Mouse (Mus musculus): ENCODE data around the gene Zfp202.
"Not testable (repeated sequence)": the region's sequence is repeated elsewhere in the genome, so short reads cannot be mapped to it uniquely, and the experiment has no call there.

Gene Zfp202

DNA sequence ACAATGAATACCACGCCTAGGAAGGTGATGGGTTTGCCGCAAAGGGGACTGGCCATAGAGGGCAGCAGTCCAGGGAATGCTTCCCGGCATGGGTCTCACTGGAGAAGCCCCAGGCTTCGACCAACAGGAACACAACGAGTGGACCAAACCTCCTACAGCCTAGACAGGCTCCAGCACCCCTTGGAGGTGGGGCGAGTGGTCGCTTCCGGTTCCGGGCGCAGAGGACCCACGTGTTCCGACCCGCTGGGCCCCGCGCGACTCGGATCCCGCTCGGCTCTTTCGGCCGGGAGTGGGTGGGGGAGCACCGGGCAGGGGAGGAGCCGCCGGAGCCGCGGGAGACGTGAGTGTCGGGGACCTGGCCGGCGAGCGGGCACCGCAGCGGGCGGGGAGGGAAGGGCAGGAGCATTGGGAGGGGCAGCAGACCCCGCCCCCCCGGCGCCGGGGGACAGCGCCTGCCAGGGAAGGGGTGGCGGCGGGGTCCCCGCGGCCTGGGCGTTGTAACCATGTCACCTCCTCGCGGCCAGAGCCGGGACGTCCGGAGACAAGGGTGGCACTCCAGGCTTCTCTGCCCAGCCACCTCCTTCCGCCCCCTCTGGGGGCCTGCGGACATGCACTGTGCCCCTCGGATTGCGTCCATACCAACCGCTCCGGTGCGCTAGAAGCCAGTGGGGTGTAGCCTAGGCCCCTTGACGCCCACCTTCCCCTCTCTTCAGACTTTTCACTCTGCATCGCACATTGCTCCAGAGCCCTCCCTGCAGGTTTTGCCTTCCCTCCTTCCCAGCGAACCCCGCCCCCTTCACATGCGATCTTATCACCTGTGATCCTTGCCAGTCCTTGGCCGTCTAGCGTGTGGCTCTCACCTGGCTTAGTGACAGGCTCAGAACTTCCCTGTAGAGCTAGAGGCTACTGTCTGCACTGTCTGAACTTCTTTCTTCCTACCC, at the start of gene Zfp202:
TSS of gene Zfp202 (plus strand) at position 219 of the 941 bp plus-strand sequence.
- in situ Hi-C loops (cut with MseI, MboI): no loop called here

DNA sequence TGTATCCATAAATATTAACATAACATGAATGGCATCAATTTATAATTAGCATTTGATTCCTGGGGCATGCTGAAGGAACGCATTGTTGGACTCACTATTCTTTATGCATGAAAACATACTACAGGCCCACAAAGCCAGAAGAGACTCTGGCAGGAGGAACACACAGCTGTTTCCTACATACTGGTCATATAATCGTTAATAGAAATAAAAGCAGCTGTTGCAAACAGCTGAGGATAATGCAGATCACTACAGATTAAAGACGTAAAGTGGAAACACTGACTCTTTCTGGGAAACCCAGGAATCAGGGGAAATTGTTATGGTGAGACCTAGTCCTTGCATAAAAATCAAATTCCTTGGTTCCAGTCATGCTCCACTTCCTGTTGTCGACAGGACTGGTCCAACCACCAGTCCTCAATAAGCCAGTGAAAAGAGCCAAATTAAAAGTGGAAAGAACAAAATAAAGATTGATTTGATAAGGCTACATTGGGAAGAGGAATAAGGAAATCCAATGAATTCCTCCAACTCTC, 36.9 kb upstream of the Zfp202 start:
- in situ Hi-C loops (cut with MseI, MboI): no loop called here

DNA sequence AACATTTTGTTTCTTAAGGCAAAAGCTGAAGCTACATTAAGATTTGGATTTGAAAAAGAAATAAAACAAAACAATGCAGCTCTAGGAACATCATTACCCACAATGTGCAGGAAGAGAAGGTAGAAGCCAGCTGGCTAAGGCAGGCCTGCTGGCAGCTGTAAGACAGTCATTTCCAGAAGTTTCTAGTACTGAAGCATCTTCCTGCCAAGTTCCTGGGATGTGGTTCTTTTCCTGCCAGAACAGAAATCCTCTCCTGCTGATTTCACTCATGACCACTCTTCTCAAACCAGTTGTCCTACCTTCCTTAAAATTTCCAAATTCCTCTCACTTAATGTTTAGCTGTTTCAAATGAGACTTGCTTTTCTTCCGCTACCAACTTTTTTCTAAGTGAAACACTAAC, 25.7 kb upstream of the Zfp202 start:
- in situ Hi-C loops (cut with MseI, MboI): no loop called here

DNA sequence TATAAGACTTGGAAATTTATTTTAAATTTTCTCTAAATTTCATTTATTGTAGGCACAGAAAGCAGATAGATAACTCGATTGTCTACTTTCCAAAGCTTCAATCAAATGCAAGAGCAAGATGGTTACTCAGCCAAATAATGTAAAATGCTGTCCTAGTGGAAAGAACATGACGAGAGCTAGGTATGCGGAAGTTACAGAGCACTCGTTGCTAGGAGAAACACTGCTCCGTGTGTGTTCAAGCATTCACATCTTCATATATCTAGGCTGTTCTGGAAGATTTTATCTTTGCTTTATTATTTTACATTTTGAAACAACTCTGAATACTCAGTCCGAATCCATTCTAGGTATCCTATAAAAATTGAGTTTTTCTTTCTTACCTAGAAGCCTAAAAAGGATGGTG, 15.1 kb upstream of the Zfp202 start:
- in situ Hi-C loops (cut with MseI, MboI): no loop called here

DNA sequence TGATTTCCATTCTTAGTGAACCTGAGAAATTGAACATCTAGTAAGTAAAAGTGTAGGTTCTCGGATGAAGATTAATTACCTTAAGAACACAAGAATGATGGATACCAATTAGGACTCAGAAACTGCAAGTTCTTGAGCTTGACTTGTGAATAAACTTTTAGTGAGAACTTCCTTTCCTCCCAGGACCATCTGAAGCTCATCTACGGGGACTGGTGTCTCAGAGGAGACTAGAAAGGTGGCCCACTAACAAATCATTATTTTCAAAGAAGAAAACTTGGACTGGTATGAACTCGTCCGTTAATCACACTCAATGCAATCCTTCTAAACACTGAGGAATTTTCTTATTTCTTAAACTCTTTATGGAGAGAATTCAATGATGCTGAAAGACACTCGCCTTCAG, 11.5 kb upstream of the Zfp202 start, which contains the start of gene Olfr986:
TSS of gene Olfr986 (plus strand) at position 301 of the 400 bp plus-strand sequence.
- in situ Hi-C loops (cut with MseI, MboI): no loop called here

DNA sequence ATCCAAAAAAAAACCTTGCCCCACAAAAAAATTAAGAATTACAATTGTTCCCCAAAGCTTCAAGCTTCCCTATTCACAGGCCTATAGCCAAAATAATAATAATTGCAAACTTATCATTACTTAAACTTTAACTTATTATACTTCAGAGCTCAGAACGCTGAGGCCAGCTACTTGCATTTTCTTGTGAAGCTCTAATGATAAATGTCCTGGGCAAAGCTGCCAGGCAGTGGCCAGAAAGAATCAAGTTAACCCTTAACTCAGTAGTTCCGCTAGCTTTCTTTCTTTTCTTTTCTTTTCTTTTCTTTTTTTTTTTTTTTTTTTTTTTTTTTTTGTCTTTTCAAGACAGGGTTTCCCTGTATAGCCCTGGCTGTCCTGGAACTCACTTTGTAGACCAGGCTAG, 7.0 kb upstream of the Zfp202 start:
- in situ Hi-C loops (cut with MseI, MboI): not testable (repeated sequence)

DNA sequence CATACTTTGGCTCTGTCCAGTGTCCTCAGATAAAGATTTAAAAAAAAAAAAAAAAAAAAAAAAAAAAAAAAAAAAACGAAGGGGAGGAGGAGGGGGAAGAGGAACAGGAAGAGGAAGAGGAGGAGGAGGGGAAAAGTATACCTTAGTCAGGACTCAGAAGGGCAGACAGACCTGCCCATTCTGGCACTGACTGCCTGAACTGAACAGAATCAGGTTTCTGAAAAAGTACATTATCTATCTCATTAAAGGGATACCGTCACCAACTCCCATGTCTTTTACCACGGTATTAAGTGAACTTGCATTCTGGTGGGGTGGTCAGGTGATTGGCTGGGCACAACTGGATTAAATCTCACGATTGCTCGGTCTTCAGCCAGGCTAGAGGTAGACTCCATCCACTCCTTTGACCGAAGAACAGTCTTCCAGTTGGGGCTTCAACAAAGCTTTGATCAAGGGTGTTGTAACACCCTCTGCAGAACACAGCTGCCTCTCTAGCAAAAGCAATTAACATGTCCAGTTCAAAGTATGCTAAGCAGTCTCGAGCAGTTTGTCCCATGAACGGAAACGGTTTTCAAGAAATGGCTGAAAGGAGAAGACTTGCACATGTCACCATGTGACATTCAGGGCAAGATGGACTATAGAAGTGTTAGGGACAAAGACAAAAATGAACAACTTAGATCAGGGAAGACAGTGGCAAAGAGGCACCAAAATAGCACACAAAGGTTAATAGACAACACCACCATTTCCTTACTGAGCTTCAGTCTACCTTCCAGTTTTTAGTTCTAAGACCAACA, 835 bp upstream of the Zfp202 start:
- in situ Hi-C loops (cut with MseI, MboI): no loop called here

DNA sequence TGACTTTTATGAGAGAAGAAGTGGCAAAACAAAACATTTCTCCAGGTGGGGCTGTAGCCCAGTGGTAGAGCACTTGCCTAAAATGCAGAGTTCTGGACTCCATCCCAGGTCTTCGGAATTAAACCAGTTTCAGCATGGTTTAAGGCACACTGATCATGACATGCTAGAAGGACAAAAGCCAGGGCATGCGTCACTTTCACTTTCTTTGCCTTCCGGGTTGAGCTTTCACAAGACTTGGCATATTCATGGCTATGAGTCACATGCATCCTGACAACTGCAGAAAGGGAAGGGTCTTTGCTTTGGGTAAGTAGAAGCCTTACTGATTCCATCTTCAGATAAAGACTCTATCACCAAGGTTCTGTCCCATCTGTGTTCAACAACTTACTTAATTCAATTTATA, 3.9 kb downstream of the Zfp202 start:
- in situ Hi-C loops (cut with MseI, MboI): no loop called here

DNA sequence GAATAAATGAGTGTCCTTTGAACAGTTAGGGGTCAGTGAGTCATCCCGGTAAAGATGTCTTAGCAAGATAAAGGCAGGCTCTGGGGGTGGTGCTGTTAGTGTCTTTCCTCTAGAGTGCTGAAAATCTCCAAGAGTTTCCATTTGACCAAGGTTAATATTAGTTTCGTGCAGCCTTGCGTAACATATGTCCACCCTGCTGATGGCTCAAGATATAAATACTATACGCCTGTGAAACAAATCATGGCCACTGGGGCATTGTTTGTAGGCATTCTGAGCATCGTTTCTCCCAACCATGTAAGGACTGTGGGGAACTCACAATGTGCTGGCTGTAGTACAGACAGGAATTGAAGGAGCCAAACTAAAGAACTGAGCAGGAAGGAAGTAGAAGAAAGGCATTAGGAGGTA, 14.4 kb downstream of the Zfp202 start:
- in situ Hi-C loops (cut with MseI, MboI): no loop called here

DNA sequence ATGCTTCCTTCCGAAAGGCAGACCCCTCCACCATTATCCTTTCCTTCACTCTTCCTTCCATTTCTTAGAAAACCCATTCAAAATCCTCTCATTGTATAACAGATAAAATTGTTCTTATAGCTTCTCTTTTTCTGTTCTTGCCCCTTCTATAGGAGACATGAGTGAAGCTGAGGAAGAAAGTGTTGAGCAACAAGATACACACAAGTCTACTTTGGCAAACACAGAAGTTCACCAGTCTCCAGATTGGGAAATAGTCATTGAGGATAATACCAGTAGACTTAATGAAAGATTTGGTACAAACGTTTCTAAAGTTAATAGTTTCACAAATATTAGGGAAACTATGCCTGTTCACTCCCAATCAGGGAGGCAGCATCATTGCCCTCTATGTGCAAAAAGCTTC, 18.6 kb downstream of the Zfp202 start:
- in situ Hi-C loops (cut with MseI, MboI): no loop called here

DNA sequence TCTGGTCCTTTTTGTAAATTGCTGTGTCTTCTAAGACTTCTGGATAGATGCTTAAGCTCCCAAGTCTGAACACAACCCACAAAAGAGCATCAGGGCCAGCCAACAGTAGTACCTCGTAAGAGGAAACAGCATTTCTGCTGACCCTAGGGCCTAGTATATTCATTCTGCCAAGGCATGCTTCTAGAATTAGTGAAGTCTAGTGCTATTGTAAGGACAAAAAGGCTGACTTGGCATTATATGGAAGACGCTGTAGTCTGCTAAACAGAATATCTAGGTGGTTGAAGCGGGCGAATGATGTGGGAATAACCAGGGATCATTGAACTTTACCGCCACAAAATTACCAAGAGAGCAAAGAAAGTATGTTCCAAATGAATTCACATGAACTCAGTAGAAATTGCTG, 21.9 kb downstream of the Zfp202 start:
- in situ Hi-C loops (cut with MseI, MboI): no loop called here

DNA sequence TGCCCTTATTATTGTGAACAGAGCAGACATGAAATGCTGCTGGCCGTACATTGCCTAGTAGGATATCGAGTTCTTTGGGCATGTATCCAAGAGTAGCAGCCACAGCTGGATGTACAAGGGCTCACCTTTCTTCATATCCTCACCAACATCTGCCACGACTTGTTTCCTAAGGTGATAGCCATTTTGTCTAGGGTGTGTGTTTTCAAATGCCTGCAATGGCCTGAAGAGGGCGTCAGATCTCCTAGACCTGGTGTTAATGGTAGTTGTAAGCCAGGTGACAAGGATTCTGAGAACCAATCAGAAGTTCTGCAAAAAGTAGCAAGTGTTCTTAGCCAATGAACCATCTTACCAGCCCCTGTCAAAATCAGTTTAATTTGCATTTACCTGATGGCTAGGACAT, 24.5 kb downstream of the Zfp202 start:
- in situ Hi-C loops (cut with MseI, MboI): no loop called here

DNA sequence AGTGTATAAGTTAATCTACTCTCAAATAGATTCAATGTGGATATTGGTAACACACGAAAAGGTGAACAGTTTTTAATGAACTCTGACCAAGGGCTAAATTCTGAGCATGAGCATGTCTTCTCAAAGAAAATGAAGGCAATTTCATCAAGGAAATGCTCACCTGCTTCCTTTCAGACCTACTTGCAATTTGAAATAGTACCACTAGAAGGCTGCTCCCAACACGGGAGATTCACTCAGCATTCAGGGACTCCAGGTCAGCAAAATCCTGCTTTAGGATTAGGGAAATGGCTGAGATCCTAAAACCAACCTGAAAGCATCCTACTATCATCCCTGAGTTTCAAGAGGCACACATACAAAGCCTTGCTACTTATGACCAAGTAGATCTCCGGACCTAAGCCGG, 32.2 kb downstream of the Zfp202 start:
- in situ Hi-C loops (cut with MseI, MboI): no loop called here

DNA sequence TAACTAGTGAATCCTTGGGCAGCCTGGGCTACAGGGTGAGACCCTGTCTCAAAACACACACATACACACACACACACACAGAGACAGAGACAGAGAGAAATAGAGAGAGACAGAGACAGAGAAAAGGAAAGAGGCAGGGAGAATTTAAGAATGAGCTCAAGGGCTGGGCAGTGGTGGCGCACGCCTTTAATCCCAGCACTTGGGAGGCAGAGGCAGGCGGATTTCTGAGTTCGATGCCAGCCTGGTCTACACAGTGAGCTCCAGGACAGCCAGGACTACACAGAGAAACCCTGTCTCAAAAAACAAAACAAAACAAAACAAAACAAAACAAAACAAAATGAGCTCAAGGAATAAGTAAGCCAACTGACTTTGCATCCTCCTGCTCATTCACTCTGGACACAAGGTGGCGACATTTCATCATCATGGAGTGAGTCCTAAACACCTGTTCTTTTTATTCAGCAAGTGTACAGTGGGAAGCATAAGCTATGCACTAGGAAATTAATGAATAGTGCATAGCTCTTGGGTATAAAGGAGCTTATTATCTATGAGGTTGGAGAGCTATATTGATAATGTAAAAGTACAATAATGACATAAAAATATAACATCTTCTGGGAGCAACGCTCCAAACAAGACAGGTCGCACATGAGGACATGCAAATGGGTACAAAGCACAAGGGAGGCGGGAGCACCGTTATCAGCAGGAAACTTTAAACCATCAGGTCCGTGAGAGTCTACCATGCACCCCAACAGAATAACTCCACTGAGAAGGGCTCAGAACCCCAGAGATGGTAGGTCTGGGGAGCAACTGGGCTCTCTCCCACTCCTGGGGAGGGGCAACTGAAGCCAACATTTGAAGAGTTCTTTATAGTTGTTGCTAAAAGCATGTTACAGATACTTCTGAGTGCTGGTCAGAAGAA, 36.0 kb downstream of the Zfp202 start:
- in situ Hi-C loops (cut with MseI, MboI): no loop called here

DNA sequence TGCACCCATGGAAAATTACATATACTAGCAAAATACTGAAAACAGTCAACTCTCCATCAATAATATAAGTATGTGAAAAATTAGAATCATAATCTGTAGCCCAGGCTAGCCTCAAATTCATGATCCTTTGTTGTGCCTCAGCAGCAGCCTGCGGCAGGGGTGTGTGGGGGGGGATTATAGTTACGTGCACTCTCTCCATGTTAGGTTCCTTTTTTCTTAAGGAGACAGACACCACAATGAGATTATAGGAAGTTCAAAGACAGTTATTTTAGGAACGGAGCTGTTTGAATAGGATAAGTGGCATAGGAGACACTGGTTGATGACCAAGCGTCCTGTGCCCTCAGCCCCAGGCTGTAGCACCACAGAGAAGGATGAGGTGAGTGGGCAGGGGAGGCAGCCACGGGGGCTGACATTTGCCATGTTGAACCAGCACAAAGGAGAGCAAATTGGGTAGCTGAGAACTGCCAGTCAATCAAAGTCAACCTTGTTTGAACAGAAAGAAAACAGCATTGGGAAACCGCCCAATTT, 36.8 kb downstream of the Zfp202 start:
- in situ Hi-C loops (cut with MseI, MboI): no loop called here

DNA sequence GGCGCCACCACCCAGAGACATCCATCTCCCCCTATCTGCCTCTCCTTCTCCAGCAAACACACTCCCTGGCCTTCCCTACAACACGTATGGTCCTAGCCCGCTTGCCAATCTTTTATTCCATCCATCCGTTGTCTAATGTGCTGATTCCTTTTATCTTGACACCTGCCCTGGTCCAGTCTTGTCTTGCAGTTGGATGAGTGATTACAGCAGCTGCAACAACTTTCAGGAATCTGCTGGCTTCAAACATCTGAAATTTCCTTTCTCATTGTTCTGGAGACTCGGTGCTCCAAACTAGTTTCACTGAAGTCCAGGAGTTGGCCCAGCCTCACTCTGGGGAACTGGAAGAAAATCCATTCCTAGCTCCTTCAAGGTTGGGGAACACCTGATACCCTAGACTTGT, 37.4 kb downstream of the Zfp202 start:
- in situ Hi-C loops (cut with MseI, MboI): no loop called here

DNA sequence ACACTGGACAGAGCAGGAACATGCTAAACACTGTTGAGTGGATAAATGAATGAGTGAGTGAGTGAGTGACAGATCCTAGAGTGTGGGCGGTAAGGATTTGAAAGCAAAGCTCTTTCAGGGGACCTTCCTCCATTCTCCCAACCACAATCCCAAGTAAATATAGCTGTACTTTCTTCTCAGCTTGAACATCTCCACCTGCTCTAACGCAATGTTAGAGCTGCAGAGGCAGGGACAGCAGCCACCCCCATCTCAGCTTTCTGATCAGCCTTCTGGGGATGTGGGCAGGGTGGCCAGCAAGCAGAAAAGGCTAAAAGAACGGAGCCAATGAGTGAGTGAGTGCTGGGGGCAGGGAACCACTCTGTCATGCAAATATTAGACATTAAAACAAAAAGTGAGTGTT, 38.9 kb downstream of the Zfp202 start:
- in situ Hi-C loops (cut with MseI, MboI): no loop called here

DNA sequence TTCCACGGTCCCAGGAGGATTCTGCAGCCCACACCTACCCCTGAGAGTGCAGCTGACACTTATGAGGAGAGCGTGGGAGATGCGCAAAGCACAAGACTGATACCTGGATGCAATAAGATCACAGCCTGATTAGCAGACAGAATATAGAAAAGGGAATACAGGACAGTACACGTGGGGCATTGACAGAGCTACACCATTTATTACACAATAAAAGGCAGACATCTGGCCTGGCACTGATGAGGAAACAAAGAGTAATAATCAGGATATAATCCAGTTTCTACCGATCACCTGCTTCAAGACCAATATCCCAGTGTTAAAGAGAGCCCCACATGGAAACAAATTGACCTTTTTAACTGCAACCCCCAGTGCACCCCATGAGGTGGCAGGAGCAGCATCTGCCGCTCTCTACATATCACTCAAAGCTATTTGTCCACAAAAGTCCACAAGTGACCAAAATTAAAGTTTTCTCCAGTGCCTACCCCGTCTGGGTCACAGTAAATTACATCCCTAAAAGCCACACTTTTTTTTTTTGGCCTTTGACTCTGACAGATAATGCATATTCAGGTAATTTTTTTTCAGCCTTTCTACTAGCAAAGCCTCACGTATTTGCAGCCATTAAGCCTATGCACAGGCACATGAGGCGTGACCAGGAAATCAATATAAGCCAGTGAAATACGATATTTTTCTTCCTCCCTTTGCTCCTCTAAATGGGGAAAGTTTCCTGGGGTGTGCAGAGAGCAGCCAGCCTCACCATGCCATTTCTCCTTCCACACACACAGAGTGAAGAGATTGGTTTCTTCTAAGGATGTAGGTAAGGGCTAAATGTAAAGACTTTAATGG, 42.3 kb downstream of the Zfp202 start:
- in situ Hi-C loops (cut with MseI, MboI): no loop called here

DNA sequence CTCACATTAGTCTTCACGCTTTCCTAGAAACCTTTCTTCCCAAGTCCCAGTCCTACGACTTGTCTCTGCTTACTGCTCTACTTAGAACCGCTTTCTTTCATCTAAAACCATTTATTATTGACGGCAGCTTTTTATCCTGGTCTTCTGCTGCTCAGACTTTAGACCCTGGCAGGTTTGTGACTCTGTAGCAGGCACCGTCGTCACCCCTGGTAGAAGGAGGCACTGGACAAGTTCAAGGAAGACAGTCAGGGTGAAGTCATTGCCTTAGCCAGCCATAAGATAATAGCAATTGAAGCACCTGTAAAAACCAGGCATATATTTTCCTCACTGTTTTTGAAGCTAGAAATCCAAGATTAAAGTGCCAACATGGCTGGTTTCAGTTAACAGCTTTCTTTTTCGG, 43.1 kb downstream of the Zfp202 start:
- in situ Hi-C loops (cut with MseI, MboI): no loop called here

DNA sequence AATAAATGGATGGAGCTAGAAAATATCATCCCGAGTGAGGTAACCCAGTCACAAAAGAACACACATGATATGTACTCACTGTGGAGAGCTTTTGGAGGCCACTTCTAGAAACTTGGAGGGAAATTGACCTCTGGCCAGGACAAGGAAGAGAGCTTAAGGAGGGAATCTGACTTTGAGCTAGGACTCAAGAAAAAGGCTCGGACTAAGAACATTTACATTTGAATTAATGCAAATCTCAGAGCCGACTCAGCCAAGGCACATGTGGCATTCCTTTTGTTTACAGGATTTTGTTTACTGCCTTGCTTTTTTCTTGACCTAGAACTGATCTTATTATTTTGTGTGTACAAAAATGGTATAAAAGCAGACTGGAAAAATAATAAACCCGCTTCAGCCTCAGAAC, 47.6 kb downstream of the Zfp202 start:
- in situ Hi-C loops (cut with MseI, MboI): no loop called here
